In genomic region chr14:61708331-61708730, GRCm38 (mm10) we compare ENCODE assay signal across 11 mouse cellular contexts.
"Had no signal": no experiment of that assay in that cellular context is flagged by ENCODE, and none has a peak within 500 bp of the region (broad histone marks: within the 10 kb centered on the region; RNA-seq: fewer than 3 reads in every experiment).

No protein-coding gene starts in this region.

- DNase-seq: kidney, adult 8-10 months; kidney, postnatal 10 days; kidney, postnatal 36 days; liver; lung, adult 18-20 months; lung, postnatal 10 days; lung, postnatal 36 days; retina, postnatal 1 day; right cerebral cortex, postnatal 25 days; thymus, adult 18-20 months; thymus, postnatal 36 days had no signal
